Mouse (Mus musculus) heart, postnatal 25 days (tissue): ENCODE data around the gene Katna1. TPM values are rescaled to one million over a fixed set of nuclear protein-coding genes. Genes with fewer than 3 reads are reported as not detected.

ENCODE experiments used
- DNase-seq: peaks from one replicate; pipeline ENCODE4 v3.0.0; 2022; ENCODE audit warnings: low spot score
- intact Hi-C: fragments of 180-260 bp; cut with DNase I; formaldehyde crosslinking; loops from one replicate; pipeline ENCODE4 v1.15.1; 2025
- total RNA-seq, 2 experiments: library from RNA; stranded (reverse); gene quantifications; 2 replicates each; pipeline ENCODE4 v1.2.3; 2021

Katna1 gene
- total RNA-seq, 2 experiments from 2014 or later: 12.6 to 14.3 TPM

GRCm38 (mm10) chr10:7772769-7773168 is 47.0 kb downstream of the Katna1 start:
- intact Hi-C loops: no loop called here
- no peak for DNase-seq

GRCm38 (mm10) chr10:7775421-7775820 is 49.6 kb downstream of the Katna1 start:
- no peak for DNase-seq
- intact Hi-C loops: loop anchor here (5.0 kb wide), 1 partner anchor 93 kb away; the partner anchor contains the start of genes Lats1 and Pcmt1

- intact Hi-C loops: loop anchor here (2.0 to 5.0 kb wide), 2 partner anchors 52 to 96 kb away; partner anchors contain the start of genes Lats1 and Pcmt1
- no peak for DNase-seq
Measured at GRCm38 (mm10) chr10:7778361-7778760, 52.6 kb downstream of the Katna1 start.

- intact Hi-C loops: loop anchor here (2.0 to 5.0 kb wide), 2 partner anchors 53 to 97 kb away; partner anchors contain the start of genes Lats1 and Pcmt1
- no peak for DNase-seq
Measured at GRCm38 (mm10) chr10:7779751-7780237, 54.0 kb downstream of the Katna1 start.

DNA sequence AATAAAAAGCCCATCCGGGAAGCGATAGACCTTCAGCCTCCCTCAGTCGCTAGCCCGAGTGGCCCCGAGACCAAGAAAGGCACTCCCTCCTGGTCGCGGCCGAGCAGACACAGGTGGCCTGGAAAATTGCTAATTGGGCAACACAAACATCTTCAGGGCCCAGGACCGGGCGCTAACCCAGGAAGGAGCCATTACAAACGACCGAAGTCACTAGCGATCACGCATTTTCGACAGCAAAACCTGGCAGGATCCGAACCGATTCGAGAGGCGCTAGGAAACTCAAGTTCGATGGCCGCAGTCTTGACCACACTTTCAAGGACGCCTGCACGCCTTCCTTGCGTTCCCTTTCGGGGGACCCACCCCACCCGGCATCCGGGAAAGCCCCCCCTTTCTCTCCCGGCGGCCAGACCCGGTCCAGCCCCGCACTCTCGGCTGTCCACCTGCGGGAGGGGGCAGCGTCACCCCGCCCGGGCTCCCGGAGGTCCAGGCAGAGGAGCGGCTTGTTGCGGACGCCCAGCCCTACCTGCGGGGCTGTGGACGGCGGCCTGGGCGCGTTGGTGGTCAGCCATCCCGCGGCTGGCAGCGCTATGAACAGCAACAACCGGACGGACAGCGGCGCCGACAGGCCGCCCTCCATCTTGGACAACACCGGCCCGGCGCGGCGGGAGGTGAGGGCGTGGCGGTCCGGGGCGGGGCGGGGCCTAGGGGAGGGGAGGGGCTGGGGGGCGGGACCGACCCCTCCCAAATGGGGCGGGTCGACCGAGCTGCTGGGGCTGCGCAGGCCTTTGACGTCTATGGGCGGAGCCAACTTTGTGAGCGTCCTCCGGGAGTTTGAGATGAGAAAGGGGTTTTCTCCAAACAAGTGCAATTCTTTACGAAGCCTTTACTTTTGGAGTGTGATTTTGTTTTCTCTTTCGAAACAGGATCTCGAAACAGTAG is 54.7 kb downstream of the Katna1 start:
- DNase-seq: peak; percentile 72
- intact Hi-C loops: no loop called here

- DNase-seq: no peak
- intact Hi-C loops: no loop called here
Measured at GRCm38 (mm10) chr10:7781214-7781613, 55.4 kb downstream of the Katna1 start.

- DNase-seq: no peak
Measured at GRCm38 (mm10) chr10:7787319-7787718, 61.5 kb downstream of the Katna1 start.

GRCm38 (mm10) chr10:7792254-7792750 is 66.5 kb downstream of the Katna1 start:
- no peak for DNase-seq
- intact Hi-C loops: no loop called here

More at GRCm38 (mm10) chr10:7787319-7787718, 61.5 kb downstream of the Katna1 start:
- intact Hi-C loops: no loop called here

DNA sequence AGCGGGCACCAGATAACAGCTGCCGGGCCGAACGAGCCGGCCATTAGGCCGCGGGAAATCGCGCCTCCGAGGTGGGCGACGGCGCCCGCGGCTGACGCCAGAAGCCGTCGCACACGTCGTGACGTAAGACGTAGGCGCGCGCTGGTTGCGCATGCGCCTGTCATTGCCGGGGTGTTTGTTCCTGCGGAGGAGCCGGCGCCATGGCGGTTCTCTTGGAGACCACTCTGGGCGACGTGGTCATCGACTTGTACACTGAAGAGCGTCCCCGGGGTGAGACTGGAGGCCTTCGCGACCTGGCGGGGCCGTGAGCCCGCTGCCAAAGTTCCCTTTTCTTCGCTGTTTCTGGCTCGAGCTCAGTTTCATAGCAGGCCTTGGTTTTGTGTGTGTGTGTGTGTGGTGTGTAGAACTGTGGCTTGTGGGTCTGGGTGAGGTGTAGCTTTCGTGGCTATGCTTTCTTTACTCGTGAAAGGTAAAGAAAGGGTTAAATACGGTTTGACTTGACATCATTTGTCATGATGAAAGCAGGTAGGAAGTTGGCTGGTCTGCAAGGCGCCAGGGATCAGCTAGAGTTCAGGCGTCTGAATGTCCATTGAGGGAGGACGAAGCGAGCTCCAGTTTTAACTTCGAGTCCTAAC is 67.1 kb downstream of the Katna1 start, which contains the start of the genes Ginm1 and Ppil4:
TSS of gene Ginm1 (minus strand) at position 74 of the 635 bp plus-strand sequence.
TSS of gene Ppil4 (plus strand) at position 141 of the 635 bp plus-strand sequence.
- intact Hi-C loops: no loop called here
- DNase-seq: peak; percentile 78

DNA sequence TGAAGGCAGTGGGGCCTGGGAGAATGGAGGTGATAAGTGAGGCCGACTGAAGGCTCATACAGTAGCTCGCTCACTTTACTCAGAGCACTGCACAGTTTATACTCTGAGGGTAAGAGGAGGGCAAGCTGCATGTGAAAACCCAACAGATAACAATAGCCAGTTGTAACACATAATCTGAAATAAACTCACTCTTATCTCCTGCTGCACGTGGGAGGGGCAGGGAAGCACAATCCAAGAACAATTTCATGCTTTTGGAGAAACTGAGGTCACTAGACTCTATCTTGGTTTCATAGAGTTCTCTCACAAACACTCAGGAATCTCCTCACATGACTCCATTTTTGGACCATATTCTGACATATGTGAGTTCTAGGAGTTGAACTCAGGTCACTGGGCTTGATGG is 75.5 kb downstream of the Katna1 start:
- no peak for DNase-seq
- intact Hi-C loops: no loop called here

- intact Hi-C loops: no loop called here
Measured at GRCm38 (mm10) chr10:7802519-7803140, 76.8 kb downstream of the Katna1 start.

GRCm38 (mm10) chr10:7809937-7810336 is 84.1 kb downstream of the Katna1 start:
- DNase-seq: no peak
- intact Hi-C loops: loop anchor here (2.0 to 5.0 kb wide), 4 partner anchors 52 to 431 kb away; no protein-coding TSS in a partner anchor

More at GRCm38 (mm10) chr10:7802519-7803140, 76.8 kb downstream of the Katna1 start:
- no peak for DNase-seq

Other genes with a start within 250 kb of the Katna1 start
- 1 to 10 TPM; 2.5 to 2.6 TPM for gene Lrp11, start 136.2 kb upstream of the Katna1 start, total RNA-seq
- gene Nup43, start 58.5 kb upstream of the Katna1 start, total RNA-seq: 1 to 10 TPM; 4.5 to 6.2 TPM
- 100 to 1,000 TPM in 1 of 2 experiments, 10 to 100 TPM in 1; 92.9 to 105 TPM for gene Pcmt1, start 44.9 kb upstream of the Katna1 start, total RNA-seq
- gene Lats1, start 44.8 kb upstream of the Katna1 start, total RNA-seq: 10 to 100 TPM; 11.5 to 13.9 TPM
- 100 to 1,000 TPM; 111 to 113 TPM for gene Ginm1, start 66.8 kb downstream of the Katna1 start, total RNA-seq
- 10 to 100 TPM; 14.7 to 15.2 TPM for gene Ppil4, start 66.9 kb downstream of the Katna1 start, total RNA-seq
- under 1 TPM; 0.18 to 0.25 TPM for gene Zc3h12d, start 106.5 kb downstream of the Katna1 start, total RNA-seq
- 10 to 100 TPM; 41.7 to 46.6 TPM for gene Tab2, start 230.2 kb downstream of the Katna1 start, total RNA-seq